Mouse (Mus musculus) spleen, postnatal 10 days (tissue): ENCODE results near the gene Nck2.
A peak's percentile ranks its signal among the peaks of the same experiment; 100 is the strongest.
"Not testable (repeated sequence)": the region's sequence is repeated elsewhere in the genome, so short reads cannot be mapped to it uniquely, and the experiment has no call there.

ENCODE experiments used
- DNase-seq, 2 experiments: peaks; one replicate each; pipeline ENCODE4 v3.0.0; 2021 to 2022; ENCODE audit warnings: low spot score in 2 of 2

The Nck2 gene

DNA sequence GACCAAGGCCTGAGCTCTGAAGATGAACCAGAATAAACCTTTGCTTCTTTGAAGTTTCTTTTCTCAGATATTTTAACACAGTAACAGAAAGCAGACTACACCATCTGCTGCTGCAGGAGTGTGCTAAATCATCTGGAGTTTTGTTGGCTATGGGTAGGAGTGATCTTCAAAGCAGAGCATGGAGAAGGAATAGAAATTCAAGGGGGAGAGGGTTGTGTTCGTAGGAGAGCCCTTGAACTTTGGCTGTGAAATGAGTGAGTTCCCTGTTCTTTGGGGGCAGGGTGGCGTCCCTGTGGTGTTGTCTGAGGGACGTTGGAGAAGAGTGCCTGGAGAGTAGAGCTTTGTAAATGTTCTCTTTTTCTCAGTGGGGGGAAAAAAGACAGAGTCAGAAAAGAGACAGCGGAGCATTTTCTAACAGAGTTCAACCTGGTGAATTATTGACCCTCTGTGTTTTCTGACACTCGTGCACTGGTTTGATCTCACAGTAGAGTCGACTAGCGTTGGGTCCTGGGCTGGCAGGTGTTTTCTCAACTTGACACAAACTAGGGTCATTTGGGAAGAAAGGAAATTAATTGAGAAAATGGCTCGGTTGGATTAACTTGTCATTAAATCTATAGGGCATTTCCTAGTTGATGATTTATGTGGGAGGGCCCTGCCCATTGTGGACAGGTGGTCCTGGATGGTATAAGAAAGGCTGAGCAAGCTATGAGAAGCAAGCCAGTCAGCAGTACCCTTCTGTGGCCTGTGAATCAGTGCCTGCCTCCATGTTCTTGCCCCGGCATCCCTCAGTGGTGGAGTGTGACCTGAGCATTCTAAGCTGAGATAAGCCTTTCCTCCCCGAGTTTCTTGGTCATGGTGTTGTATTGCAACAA is 57.8 kb downstream of the Nck2 start:
- DNase-seq = no peak

DNA sequence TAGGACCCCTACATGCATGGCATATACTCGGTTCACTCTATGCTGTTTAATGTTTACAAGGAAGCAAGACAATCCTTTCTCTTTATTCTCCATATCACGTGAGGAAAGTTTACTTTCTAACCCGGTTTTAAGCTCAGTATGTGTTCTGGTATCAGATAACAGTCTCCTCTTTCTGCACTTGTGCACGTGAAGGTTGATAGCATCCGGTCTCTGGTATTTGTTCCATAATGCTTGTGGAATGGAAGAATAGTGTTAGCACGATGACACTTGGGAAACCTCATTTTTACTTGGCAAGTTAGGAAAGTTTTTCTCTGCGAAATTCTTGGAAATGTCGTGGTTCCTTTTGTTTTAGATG is 58.4 kb downstream of the Nck2 start:
- no peak for DNase-seq

- DNase-seq = no peak
Observed at GRCm38 (mm10) chr1:43503261-43503660, 58.9 kb downstream of the Nck2 start.

GRCm38 (mm10) chr1:43503676-43504075 is 59.3 kb downstream of the Nck2 start:
- DNase-seq = no peak

DNA sequence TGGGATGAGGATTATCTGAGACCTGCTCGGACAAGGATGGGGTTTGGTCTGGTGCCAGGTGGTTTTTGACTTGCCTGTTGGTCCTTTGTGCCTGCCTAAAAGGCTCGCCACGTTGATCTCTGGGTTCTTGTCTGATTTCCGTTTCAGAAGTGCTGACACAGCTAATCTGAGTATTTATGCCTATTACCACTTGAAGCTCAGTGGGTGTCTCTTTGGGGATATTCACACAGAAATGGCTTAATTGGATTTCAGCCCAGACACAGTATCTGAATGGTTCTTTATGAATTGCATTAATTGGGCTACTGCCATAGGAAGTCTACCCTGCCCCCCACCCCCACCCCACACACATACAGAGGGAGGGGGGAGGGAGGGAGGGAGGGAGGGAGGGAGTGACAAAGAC is 59.9 kb downstream of the Nck2 start:
- no peak for DNase-seq

- DNase-seq = no peak
Observed at GRCm38 (mm10) chr1:43506638-43507037, 62.3 kb downstream of the Nck2 start.

DNA sequence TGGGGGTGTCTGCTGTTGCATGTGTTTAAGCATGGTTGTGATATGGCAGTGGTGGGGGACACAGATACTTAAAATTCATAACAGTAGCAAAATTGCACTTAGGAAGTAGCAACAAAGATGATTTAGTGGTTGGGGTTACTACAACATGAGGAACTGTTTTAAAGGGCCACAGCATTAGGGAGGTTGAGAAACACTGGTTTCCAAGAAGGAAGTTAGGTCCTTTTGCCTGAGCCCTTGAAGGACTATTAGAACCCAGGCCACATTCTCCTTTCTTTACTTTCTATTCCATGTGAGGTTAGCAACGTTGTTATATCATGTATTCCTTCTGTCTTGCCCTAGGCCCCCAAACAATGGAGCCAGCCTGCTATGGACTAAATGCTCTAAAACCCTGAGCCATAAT is 63.4 kb downstream of the Nck2 start:
- no peak for DNase-seq

DNA sequence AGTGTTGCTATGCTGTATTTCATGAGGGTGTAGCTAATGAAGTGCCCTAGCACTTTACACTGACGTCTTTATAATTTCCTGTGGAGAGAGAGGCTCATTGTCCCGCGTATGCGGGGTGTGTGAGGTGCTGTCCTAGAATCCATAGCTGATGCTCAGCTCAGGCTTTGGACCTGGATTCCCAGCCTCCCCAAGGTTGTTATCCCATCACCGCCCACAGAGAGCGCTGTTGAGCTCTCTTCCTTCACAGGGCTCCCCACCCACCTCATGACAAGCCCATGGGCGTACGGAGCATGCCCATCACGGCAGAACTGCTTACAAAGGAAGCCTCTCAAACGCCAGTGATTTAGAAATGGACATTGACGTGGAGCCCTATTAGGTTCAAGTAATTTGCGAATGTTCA is 66.9 kb downstream of the Nck2 start:
- peak in 1 of 2 experiments; percentile 43 for DNase-seq

DNA sequence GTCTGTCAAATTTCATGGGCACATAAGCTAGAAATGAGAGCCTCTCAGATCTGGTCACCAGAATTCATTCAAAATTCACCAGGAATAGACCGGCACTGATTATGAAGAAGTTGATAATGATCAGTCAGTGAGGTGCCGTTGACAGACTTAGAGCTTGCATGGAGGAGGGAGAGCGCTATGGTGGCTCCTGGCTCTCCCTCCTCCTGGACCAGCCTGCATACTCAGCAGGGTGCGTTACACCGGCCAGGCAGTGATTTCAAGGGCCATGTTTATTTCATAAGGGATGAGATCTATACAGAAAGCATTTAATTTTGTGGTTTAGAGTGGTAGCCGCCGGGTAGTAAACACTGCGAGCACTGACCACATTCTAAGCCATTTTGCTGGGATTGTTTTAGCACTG is 67.3 kb downstream of the Nck2 start:
- no peak for DNase-seq

- no peak for DNase-seq
Observed at GRCm38 (mm10) chr1:43517405-43517804, 73.0 kb downstream of the Nck2 start.

DNA sequence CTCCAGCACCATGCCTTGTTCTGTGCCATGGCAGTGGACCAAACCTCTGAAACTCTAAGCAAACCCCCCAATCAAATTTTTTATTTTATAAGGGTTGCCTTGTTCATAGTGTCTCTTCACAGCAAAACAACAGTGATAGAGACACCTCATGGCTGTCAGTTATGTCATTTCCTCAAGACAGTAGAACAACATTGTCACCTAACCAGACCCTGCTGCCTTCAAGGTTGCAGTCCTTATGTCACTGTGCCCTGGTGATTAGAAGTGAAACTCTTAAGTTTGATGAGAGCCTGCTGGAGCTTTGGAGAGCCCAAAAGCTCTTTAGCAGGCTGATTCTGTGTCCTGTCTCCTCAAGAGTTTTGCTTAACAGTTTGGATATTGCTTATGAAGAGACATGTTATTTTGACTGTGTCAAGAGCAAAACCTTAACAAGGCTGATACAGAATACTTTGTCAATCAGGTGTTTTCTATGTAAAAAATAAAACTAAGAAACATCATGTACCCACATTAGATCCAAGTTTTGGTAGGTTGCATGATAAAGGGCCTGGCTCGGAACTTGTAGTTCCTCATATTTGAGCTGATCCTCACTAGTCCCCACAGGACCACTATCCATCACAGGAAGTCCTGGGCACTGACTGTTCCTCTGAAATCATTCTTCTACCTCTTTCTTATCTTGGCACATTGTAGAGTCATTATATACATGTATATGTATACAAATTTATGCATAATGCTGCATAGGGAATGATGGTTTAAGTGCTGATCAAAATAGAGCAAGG is 76.0 kb downstream of the Nck2 start:
- DNase-seq = no peak

DNA sequence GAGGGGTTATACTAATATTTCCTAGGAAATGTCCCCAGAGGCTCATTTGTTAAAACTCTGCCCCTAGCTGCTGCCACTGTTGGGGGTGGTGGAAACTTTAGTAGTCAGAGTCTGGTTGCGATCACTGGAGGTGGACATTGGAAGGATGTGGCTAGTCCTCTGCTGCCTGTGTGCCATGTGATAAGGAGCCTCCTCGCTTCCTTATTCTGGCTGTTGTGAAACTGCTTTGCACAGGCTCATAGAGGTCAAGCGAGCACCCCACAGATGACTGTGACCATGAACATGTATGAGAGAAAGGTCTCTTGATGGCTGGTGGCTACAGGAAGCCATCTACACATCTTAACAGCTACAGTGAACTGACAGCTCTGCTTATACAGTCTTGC is 76.6 kb downstream of the Nck2 start:
- no peak for DNase-seq

GRCm38 (mm10) chr1:43521512-43521911 is 77.1 kb downstream of the Nck2 start:
- no peak for DNase-seq

DNA sequence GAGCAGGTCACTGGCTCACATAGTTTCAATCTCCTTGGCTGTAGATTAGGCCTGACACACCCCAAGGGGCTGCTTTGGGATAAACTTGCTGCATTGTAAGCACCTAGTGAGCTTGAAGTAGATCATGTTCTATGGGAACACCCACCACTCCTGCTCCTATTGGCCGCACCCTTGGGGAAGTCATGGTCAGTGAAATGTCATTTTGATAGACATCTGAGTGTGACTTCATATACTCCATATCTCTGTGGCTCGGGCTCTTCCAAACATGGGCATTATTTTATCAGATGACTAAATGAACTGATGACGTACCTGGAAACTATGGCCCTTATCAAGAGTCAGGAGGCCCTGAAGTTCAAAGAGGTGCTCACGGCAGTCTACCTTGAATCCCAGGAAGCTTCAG is 77.6 kb downstream of the Nck2 start:
- DNase-seq = no peak

DNA sequence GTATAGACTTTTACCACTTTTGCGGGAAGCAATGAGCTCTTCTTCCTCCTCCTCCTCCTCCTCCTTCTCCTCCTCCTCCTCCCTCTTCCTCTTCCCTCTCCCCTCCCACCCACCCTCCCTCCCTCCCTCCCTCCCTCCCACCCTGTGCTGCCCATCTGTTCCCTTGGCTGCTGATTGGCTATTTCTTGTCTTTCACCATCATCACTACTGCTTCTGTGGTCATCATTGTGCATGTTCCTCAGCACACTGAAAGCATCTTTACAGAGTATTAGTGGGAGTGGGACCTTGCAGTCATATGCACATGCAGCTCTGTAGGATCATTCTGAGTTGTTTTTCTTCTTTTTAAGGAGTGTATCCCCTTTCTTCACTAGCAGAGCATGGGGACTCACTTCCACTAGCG is 78.6 kb downstream of the Nck2 start:
- no peak for DNase-seq

- no peak for DNase-seq
Observed at GRCm38 (mm10) chr1:43524332-43524731, 80.0 kb downstream of the Nck2 start.

DNA sequence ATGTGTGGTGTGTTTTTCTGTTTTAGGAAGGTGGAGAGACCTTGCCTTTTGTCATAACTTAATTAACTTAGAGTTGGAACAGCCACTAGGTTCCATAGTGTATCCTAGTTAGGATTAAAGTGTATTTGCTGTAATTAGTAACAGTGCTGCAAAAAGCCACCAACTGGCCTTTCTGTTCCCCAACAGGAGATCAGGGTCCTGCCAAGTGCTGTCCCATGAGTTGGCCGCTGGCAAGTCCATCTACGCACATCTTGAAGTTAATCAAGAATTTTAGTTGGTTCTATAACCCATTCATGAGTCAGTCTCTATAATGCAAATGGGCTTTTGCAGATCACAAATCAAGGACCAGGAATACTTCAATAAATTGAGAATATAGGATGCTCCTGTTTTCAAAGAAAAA is 83.9 kb downstream of the Nck2 start:
- DNase-seq = no peak

- no peak for DNase-seq
Observed at GRCm38 (mm10) chr1:43529086-43529485, 84.7 kb downstream of the Nck2 start.

GRCm38 (mm10) chr1:43530295-43531020 is 86.1 kb downstream of the Nck2 start:
- DNase-seq = no peak

DNA sequence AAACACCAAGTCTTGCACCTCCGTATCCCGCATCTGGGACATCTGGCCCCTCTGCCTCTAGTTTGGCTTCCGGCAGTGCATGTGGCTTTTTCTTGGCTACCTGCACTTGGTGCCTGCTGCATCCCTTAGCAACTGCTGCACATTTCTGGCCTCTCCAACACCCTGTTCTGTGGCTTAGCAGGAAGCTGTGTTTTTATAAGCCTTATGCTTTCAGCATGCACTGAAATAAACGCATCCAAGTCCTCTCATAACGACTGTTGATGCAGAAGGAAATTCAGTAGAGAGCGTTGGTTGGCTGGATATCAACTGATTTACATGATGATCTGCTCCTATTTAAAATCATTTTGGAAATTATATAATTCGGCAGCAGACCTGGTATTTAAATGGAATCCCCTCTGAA is 86.9 kb downstream of the Nck2 start:
- DNase-seq = no peak

DNA sequence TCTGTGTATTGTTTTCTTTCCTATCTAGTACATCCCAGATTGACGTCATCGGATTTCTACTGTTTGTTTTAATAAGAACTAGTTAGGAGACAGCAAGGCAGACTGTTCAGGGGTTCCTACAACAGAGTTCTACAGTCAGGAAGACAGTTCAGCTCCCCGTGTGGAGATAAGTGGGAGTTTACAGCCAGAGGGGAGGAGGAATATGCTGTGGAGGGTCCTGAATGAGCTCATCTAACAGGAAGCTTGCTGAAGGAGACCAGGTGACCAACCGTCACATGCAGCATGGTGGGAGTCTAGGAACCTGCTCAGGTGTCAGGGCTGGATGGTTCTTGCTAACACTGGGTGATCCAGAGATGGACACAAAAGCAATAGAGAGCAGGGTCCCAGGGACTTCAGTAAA is 87.9 kb downstream of the Nck2 start:
- DNase-seq = no peak

- not testable (repeated sequence) for DNase-seq
Observed at GRCm38 (mm10) chr1:43533497-43533896, 89.1 kb downstream of the Nck2 start.
